Mouse (Mus musculus) natural killer cell, adult 2 months (primary cell): ENCODE results near the gene Cog4.
A peak's percentile ranks its signal among the peaks of the same experiment; 100 is the strongest.
"Not testable (repeated sequence)": the region's sequence is repeated elsewhere in the genome, so short reads cannot be mapped to it uniquely, and the experiment has no call there.

Experiments used
- DNase-seq, 2 experiments: peaks; one replicate each; pipeline ENCODE4 v3.0.0; 2022; ENCODE audit warnings: low spot score in 2 of 2

Cog4 gene

DNA sequence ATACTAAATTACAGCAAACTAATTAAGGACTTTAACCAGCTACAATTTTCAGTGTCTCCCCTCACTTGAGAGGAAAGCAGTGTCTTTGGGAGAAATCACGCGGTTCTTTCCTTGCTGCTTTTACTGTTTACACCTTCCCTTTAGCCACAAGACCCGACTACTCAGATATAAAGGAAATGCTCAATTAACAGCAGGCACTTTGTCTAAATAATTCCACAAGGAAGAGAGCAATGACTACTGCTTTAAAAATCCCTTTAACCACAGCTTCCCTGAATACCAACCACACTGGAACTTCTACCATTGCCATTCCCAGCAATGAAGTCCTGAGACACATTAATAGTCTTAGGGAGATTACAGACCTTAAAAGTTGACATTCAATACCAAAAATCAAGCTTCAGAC, 17.9 kb upstream of the Cog4 start:
- no peak for DNase-seq

DNA sequence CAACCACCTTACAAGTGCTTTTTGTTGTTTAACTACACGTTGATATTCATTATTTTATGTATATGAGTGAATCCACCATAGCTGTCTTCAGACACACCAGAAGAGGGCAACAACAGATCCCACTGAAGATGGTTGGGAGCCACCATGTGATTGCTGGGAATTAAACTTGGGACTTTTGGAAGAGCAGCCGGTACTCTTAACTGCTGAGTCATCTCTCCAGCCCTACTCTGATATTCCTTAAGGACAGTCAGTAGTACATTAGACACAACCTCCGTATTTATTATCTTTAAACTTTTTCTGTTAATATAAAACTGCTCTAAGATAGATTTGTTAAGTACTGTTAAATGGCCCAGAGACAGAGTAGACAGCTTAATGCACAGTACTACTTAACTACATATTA, 14.4 kb upstream of the Cog4 start:
- no peak for DNase-seq

DNA sequence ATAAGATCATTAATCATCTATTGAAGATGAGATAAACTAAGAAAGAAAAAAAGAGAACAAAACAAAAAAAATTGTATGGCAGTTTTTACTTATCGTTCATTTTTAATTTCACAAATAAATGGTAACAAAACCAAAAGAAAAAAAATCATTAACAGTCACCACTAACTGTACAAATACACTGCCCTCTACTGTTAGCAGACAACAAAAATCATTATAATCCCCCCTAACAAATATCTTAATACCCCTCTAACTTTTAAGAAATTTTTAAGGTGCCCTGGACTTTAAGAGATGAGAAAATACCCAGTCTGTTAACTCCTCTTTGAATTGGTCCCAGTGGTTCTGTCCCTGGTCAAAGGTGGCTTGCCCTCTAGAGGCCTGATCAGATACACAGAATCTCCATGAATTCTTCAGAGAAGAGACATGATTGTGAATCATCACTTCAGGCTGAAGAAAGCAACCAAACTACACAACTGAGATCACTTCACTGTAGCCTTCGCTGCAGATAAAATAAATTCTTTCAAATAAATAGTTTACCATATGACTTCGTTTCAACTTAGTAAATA, 4.3 kb upstream of the Cog4 start:
- DNase-seq = no peak

DNA sequence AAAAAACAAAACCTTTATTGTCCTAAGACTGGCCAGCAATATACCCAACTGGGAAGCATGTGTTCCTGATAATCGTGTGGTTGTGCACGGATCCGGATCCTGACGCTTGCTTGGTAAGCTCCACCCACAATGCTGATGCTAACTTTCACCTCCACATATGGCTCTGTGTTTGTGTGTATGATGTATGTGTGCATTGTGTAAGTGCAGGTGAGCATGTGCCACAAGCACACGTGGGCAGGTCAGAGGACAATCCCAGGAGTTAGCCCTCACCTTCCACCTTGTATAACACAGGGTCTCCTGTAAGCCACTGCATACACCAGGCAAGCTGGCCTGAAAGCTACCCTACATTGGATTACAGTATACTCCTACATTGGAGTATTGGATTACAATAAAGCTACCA, 3.2 kb upstream of the Cog4 start:
- no peak for DNase-seq

DNA sequence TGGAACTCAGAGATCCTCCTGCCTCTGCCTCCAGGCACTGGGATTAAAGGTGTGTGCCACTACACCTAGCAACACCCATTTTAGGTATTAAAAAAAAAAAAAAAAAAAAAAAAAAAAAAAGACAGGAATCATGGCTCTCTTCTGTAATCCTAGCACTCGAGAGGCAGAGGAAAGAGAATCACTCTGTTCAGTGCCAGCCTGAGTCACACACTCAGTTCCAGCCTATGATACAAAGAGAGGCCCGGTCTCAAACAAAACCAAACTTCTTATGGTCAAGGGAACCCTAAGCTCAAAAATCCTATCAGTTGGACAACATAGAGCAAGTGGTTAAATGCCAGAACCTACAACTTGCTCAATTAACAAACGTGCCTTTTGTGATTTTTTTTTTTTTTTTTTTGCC, 1.5 kb upstream of the Cog4 start:
- no peak for DNase-seq

DNA sequence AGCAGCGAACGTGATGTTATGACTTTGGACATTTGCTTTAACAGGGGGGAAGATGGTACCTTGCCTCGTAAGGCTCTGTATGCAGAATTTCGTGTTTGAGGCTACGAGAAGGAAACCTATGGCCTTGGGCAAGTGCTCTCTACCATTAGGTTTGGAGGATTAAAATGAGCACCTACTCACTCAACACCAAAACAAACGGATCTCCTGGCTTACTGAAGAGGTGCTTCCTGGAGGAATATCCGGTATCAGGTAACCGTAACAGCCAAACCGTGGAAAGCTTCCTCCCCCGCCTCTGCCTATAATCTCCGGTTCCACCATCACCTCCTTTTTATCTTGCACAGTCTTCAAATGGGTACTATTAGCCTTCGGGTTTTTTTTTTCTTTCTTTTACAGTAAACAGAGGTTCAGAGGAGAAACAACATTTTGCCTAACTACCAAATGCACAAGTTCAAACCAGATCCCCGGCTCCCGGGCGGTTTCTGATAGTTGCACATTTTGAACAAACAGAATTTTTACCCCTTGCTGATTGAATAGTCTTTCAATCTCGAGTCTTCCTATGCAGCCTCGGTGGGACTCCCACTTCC, 487 bp upstream of the Cog4 start:
- peak in 1 of 2 experiments; percentile 2 for DNase-seq

DNA sequence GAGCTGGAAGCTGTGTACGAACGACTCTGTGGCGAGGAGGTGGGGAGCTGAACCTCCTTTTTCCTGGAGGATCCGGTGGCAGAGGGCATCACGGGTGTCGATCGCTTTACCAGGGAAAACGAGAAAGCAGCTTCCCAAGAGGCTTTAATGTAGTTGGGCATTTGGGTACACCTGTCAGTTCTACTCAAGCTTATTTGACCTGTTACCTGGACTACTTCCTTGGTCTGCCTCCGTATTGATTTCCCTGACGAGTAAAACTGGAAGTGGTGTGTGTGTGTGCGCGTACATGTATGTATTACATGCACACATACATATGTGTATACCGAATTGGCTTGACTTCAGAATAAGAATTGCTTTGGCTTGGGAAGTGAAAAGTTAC, 760 bp downstream of the Cog4 start:
- DNase-seq = no peak

DNA sequence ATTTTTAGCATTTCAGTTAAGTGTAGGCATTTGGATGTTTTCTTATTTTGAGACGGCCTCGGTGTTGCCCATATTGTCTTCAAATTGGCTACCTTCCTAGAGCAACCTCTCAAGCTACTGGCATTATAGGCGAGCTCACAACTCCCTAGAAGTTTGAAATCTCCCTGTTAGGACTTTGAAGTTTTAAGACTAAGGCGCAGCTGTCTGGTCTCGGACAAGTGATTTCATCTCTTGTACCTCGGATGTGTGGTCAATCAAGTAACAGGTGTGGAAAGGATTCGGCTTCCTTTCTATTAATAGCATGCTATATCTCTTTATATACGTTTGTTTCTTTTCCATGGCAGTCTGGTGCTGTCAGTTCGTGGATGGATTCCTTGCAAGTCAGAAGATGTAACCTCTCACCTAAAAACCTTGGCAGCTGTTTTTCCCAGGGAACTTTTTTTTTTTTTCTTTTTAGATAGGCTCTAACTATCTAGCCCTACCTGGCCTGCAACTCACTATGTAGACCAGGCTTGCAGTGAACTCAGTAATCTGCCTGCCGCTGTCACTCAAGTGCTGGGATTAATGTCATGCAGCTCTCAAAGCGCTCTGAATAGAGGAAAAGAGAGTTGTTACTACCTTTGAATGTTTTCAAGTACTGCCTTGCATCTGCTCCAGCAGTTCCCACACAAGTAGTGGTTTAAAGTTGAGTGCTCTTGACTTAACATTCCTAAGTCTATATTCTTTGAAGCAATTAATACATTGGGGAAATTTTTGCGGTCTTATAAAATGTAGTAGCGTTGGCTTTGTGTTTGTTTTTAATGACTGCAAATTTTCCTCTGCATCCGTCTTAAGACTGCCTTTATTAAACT, 1.5 kb downstream of the Cog4 start:
- DNase-seq = no peak

DNA sequence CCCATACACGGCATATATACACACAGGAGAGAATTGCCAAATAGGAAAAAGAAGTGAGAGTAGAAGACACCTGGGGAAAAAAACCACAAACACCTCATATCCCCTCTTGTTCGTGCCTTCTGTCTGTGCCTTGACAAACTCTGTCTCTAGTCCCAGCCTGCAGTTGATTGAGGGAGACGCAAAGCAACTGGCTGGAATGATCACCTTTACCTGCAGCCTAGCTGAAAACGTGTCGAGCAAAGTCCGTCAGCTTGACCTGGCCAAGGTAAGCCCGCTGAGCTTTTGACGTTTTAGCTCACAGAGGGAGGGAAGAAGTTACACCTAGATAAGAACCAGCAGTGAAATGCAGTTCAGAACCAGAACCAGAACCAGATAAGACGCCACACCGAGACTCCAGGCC, 4.8 kb downstream of the Cog4 start:
- DNase-seq = no peak

DNA sequence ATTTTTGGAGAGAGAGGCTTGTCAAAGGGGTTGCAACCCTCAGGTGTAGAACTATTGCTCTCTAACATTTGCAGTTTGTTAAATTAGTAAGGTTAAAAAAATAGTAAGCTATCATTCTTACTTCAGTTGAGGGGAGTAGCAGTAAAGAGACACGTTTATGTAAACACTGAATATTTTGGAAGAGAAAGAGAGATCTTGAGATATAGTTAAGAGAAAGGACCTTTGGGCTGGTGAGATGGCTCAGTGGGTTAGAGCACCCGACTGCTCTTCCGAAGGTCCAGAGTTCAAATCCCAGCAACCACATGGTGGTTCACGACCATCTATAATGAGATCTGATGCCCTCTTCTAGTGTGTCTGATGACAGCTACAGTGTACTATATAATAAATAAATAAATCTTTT, 9.7 kb downstream of the Cog4 start:
- not testable (repeated sequence) for DNase-seq

DNA sequence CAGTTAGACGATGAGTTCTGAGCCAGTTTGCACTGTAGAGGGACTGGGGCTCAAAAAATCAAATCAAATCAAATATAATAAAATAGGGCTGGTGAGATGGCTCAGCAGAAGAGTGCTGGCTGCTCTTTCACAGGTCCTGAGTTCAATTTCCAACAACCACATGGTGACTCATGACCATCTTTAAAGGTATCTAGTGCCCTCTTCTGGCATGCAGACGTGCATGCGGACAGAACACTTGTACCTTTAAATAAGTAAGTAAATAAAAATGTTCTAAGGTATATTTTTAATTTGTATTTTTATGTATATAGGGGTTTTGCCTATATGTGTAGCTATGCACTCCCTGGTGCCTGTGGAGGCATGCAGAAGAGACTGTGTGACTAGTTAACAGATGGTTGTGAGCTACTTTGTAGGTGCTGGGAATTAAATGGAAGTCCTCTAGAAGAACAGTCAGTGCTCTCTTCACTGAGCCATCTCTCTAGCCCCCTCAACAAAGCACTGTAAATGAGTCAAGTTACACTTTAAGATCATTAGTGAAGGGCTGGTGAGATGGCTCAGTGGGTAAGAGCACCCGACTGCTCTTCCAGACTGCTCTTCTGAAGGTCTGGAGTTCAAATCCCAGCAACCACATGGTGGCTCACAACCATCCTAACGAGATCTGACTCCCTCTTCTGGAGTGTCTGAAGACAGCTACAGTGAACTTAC, 10.5 kb downstream of the Cog4 start:
- no peak for DNase-seq

DNA sequence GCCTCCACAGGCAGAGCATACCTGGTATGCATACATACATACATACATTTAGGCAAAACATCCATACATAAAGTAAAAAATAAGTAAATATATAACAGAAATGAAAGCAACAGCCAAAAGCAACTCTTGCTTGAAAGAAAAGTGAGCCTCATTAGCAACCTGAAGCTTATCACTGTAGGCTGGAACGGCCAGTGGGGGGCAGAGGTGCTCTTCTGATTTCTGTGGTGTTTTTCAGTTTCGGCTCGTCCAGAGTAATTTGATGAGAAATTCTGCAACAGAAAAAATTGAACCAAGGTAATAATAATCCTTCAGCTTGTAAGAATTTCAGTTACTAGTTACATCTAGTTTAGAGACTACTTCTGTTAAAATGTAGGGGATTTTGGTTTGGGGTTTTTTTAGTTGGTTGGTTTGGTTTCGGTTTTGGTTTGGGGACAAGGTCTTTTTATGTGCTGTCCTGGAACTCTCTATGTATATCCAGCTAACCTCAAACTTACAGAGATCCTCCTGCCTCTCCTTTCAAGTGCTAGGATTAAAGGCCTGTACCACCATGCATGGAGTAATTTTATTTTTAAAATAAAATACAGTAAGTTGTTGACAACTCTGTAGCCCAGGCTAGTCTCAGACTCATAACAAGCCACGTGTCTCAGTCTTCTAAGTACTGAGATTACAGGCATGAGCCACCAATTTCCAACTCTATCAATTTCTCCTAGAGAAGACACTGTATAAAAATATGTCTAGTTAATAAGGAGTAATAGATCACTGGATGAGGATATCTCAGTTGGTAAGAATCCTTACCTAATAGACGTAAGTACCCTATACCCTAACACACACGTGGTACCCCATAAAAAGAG, 13.5 kb downstream of the Cog4 start:
- DNase-seq = peak in 1 of 2 experiments; percentile 6

DNA sequence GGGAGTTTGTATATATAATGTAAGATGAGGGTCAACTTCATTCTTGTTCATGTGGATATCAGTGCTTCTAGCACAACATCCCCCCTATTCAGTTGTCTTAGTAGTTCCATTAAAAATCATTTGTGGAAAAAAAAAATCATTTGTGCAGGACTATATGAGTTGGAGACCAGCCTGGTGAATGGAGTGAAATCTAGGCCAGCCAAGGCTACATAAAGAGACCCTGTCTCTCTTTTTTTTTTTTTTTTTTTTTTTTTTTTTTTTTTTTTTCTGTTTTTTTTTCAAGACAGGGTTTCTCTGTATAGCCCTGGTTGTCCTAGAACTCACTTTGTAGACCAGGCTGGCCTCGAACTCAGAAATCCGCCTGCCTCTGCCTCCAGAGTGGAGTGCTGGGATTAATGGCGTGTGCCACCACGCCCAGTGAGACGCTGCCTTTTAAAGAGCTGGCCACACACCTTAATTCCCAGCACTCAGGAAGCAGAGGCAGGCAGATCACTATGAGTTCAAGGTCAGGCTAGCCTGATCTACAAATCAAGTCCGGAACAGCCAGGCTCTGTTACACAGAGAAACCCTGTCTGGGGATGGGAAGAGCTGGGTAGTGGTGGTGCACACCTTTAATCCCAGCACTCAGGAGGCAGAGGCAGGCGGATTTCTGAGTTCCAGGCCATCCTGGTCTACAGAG, 15.1 kb downstream of the Cog4 start:
- not testable (repeated sequence) for DNase-seq

DNA sequence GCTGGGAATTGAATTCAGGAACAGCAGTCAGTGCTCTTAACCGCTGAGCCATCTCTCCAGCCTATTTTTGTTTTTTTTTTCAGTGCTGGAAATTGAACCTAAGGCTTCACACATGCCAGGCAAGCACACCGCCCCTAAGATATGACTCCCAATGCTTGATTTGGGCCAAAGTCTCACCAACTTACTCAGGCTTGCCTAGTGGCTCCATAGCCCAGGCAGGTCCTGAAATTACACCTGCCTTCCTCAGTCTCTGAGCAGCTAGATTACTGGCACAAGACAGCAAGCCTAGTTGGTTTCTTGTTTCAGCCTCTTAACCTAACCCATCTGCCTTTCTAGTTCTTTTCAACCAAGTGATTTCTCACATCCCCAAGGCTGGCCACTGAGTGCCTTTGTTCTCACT, 24.1 kb downstream of the Cog4 start:
- DNase-seq = no peak

DNA sequence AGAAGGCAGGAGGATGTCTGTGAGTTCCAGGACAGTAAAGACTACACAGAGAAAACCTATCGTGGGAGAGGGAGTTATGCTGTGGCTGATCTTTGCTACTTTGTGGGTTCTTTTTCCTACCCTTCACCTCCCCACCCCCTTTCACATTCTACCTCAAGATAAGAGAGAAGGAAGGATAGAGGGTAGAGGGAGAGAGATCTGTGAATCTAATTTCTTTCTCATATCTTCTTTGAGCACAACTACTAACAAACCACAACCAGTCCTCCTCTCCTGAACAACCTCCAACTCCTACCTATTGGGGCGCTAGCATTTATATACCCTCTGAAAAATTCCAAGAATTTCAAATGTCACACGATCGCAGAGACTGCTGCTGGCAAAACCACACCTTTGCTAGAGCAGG, 31.5 kb downstream of the Cog4 start:
- no peak for DNase-seq

DNA sequence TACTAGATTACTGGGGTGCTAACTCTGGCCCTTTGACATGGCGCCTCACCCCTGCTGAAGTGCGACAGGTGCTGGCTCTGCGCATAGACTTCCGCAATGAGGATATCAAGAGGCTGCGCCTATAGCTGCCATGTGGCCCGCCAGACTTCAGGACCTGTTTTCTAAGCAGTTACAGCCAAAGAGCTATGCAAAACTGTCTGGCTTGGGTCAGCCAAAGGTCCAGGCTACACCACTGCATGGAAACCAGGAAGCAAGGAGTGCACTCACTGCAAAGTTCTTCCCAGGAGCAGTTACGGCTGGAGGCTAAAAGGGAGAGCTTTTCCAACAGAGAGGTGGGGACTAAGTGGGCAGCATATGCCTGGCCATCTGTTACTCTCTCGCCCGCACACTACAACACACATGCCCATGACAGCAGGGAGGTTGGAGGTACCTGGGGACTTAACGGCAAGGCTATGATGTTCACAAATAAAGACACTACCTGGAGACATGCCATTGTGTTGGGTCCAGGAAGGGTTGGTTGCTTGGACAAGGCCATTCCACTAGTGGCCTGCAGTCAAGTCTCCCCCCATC, 35.4 kb downstream of the Cog4 start:
- no peak for DNase-seq

DNA sequence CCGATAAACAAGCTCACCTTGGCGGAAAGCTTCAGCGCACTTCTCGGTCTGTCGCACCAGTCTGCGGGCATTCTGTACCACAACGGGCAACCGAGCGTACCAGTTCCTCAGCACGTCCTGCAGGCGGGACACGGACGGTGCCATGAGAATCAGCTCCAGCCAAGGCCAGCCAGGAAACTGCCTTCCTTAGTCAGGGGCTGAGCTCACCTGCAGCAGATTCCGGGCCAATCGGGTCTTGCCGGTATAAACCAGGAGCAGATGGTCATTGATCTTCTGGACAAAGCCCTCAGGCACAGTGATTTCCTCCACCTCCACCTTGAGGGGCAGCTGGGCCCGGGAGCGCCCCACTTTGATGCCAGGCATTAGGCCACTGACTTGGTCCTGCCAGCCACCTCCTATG, 37.4 kb downstream of the Cog4 start:
- DNase-seq = no peak

DNA sequence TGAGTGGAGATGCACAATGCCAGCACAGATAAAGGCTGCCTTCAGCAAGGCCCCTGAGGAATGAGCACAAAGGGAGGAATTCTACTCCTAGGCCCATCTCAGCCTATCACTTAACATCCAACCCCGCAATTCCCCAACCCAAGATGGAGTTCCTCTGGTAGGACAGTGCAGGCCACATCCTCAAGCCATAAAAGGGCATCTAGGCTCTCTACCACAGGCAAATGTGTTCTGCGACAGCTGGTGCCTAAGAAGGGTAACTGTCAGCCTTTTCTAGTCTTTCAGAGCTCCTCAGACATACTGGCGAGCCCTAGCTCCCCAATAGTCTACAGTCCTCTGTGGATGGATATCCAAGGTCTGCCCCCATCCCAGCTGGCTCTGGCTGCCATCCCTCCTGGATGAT, 40.2 kb downstream of the Cog4 start:
- no peak for DNase-seq

DNA sequence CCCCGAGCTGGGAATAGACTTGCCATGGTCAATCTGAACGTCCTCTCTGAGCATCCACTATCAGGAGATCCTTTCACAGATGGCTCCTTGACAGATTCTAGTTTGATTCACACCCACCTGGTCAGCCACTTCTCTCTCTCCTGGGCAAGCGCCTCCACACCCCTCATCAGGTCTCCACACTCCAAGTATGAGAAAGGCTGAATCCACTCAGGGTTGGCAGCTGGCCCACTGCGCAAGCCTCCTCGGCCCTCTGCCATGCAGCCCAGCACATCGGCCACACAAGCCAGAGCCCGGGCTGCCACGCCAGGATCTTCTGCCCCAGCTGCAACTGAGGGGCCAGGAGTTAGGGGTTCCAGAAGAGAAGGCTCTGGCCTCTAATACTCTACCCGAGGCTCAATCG, 41.2 kb downstream of the Cog4 start:
- DNase-seq = no peak

DNA sequence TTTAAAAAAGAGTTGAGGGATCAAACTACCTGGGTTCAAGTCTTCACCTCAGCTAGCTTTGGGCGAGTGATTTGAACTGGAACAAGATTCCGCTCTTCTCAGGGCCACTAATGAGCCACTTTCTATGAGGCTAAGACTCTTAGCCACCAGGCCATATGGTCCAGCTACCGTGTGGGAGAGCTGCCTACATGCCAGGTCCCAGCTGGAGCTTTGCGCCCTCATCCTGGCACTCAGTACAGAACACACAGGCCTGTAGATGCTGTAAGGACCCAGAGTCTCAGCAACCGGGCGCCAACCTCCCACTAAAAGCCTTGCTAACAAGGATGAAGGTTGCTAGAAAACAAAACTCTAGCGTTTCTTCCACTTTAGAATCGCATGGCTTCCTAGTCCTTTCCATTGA, 42.0 kb downstream of the Cog4 start:
- DNase-seq = no peak

DNA sequence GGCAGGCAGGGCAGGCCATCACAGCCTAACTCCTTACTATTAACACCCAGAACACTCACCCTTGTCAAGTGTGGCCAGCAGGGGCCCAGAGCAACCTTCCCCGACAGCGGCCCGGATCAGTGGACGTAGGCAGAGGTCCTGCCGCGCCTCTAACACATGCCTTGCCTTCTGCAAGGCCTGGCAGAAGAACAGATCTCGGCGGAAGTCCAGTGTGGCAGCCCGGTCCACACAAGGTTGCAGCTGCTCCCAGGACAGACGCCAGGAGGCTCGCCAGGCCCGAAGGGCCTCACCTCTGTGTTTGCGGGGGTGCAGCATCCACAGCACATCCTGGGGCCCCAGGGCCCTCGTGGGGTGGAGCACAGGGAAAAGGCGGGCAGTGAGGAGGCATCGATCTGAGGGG, 42.5 kb downstream of the Cog4 start:
- DNase-seq = no peak
